Mouse (Mus musculus): ENCODE results near the gene Zfp935.
"Not testable (repeated sequence)": the region's sequence is repeated elsewhere in the genome, so short reads cannot be mapped to it uniquely, and the experiment has no call there.

Zfp935 gene

DNA sequence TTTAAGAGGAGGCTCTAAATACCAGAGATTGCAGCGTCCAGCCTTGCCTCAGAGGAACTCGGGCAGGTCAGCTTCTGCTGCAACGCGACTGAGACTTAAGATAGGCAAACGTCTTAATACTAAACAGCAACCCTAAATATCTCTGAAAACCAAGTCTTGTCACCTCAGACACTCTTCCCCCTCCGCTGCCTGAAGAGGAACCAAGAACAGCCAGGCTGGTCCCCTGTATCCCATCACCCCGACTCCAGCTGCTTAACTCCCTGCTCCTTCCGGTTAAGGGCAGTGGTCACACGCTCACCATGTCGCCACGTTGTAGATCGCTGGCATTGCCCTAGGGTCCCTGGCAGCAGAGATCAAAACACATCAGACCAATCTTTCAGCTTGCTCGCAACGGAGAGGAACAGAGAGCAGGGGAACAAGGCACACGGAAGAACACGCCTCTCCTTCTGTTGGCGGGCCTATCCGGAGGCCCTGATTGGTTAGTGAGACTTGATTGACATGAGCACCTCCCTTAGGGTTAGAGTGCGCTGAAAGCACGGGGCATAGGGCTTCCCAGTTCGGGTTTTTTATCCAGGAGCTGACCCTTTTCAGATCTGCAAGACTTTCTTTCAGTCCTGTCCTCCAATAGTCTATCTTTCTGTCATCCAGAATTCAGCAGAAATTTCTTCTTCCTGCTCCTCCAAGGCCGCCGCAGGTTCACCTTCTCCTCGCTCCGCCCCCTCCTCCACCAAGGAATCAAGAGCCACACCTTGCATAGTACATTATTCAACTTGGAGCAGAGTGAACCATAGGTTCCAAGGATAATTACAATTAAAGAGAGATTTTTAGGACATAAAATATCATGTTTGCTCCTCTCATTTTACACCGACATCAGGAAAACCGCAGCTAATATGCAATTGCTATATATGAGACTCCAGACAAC is at the start of gene Zfp935:
TSS of gene Zfp935 (minus strand) at position 323 of the 922 bp plus-strand sequence.
- peak; percentile 85 to 86 for DNase-seq (ENCODE audit: low spot score in 2 of 2)

DNA sequence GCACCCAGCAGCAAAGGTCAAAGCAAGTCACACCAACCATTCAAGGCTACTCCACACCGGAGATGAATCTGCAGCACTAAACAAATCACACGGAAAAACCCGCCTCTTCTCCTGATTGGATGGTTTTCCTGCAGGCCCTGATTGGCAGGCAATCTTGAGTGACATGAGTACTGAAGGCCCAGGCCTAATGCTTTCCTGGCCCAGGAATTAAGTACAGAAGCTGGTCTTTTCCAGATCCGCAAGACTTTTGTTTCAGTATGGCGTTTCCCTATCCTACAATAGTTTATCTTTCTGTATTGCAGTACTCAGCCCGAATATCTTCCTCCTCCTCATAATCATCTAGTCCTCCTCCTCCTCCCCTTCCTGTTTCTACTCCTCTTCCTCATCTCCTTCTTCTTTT is 12.8 kb upstream of the Zfp935 start, which contains the start of gene Zfp934:
TSS of gene Zfp934 (minus strand) at position 101 of the 400 bp plus-strand sequence.
- not testable (repeated sequence) for DNase-seq (ENCODE audit: low spot score in 2 of 2)

DNA sequence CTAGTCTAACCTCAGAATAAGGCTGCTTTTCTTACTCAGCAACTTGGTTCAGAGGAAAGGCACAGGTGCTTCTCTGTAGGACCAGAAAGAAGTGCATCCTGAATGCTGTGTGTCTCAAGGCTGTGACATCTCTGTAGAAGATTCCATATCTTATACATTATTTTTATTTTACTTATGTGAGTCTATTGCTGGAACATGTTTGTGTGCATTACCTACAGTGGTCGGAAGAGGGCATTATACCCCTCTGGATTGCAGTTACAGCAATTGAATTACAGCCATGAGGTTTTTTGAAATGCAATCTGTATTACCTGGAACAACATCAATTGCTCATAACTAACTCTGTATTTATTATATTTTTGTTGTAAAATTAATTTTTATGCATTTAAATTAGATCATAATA is 3.4 kb upstream of the Zfp935 start:
- not testable (repeated sequence) for DNase-seq (ENCODE audit: low spot score in 2 of 2)

DNA sequence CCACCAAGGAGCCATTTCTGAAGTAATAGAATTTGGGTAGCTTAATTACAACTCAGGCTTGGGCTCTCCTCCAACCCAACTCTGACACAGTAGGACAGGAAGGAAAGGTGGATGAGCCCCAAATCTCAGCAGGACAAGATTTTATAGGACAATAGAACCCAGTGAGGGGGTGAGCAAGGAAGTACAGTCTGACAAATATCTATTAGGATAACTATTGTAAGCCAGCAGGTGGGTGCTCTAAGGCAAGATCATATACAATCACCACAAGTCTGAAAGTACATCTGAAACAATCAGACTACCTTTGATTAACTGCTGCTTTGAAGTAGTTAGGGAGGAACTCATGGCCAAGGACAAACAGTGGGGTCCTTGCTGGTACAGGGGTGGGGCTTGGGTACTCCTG is 28.2 kb downstream of the Zfp935 start:
- DNase-seq (ENCODE audit: low spot score in 2 of 2), result not testable (repeated sequence)

DNA sequence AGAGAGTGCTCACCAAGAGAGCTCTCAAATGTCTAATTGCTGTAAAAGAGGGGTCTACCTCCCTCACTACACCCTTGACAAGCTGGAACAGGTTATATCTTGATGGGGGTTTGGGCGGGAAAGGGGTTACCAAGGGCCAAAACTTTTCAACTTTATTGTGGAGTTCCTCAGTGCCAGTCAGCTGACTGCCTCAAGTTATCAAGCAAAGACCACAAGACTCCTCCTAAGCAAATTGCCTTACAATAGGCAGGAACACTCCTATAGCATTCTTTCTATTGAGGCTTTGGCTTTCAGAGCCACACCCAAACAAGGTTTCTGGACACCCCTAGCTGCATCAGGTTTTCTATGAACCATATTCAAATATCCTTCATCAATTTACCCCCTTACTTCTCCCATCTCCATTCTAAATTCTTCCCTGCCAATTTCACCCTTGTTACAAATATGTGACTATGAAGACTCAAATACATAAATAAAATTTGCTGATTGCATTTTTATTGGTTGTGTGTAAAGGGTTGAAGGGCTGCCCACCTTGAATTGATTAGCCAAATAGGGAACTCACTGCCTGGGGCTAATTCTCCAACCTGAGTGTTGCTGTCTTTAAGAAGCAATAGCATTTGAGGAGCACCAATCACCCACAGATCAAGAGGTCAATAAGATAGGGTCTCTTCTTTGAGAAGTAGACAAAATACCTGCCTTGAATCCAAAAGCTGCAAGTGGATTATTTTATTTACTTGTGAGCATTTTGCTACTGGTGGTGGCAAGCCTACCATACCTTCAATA is 47.5 kb downstream of the Zfp935 start:
- not testable (repeated sequence) for DNase-seq (ENCODE audit: low spot score in 2 of 2)

DNA sequence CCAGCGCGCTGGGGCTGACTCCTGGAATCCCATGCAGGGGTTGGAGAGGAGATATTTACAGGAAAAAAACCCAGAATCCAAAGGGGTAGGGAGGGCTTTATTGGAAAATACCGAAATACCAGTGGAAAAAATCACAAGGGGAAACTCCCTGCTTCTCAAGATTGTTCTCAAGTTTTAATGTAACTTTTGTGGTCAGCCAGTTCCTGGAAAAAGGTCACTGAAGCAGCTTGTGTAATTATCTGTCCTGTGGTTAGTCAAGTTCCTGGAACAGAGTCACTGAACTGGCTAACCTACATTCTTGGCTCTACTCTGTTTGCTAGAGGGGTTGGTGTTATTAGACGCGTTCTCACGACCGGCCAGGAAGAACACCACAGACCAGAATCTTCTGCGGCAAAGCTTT is 85.7 kb downstream of the Zfp935 start:
- not testable (repeated sequence) for DNase-seq (ENCODE audit: low spot score in 2 of 2)

DNA sequence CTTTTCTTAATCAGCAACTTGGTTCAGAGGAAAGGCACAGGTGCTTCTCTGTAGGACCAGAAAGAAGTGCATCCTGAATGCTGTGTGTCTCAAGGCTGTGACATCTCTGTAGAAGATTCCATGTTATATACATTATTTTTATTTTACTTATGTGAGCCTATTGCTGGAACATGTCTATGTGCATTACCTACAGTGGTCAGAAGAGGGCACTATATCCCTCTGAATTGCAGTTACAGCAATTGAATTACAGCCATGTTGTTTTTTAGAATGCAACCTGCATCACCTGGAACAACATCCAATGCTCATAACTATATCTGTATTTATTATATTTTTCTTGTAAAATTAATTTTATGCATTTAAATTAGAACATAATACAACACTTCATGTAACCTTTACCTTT is 88.4 kb downstream of the Zfp935 start:
- DNase-seq (ENCODE audit: low spot score in 2 of 2), result not testable (repeated sequence)

DNA sequence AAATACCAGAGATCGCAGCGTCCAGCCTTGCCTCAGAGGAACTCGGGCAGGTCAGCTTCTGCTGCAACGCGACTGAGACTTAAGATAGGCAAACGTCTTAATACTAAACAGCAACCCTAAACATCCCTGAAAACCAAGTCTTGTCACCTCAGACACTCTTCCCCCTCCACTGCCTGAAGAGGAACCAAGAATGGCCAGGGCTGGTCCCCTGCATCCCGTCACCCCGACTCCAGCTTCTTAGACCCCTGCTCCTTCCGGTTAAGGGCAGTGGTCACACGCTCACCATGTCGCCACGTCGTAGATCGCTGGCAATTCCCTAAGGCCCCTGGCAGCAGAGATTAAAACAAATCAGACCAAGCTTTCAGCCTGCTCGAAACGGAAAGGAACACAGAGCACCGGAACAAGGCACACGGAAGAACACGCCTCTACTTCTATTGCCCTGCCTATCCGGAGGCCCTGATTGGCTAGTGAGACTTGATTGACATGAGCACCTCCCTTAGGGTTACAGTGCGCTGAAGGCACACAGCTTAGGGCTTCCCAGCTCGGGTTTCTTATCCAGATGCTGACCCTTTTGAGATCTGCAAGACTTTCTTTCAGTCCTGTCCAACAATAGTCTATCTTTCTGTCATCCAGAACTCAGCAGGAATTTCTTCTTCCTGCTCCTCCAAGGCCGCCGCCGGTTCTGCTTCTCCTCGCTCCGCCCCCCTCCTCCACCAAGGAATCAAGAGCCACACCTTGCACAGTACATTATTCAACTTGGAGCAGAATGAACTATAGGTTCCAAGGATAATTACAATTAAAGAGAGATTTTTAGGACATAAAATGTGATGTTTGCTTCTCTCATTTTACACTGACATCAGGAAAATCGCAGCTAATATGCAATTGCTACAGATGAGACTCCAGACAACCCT is 91.6 kb downstream of the Zfp935 start, which contains the start of gene Gm49359:
TSS of gene Gm49359 (minus strand) at position 409 of the 911 bp plus-strand sequence.
- peak; percentile 91 to 92 for DNase-seq (ENCODE audit: low spot score in 2 of 2)

Data from heart, adult 9 months (tissue).